Mouse (Mus musculus) heart, adult 2 months (tissue): ENCODE measurements around the gene Vps35.

Source experiments
- CTCF ChIP-seq: fragments of 200-600 bp; IDR thresholded peaks from 2 replicates; pipeline ENCODE4 v1.8.1; 2022; ENCODE audit warnings: antibody characterized with exemption, mild to moderate bottlenecking, moderate library complexity
- EP300 ChIP-seq: fragments of 200-500 bp; IDR thresholded peaks from 2 replicates; pipeline ENCODE4 v1.6.1; 2011; ENCODE audit warnings: low read depth, low read length, control low read depth; ENCODE audit not compliant: insufficient read depth
- POLR2A ChIP-seq: fragments of 200-500 bp; IDR thresholded peaks from 2 replicates; pipeline ENCODE4 v1.6.1; 2011; ENCODE audit warnings: mild to moderate bottlenecking, low read depth, low read length, control low read depth; ENCODE audit not compliant: insufficient read depth

GRCm38 (mm10) chr8:85286846-85287245 lies 12.8 kb downstream of the Vps35 start:
- TF ChIP-seq POLR2A (no peak), CTCF (no peak), EP300 (no peak)
